Mouse (Mus musculus) bone marrow macrophage, adult 2 months (primary cell): Measurements from ENCODE around the gene Etv5.

Source experiments
- CTCF ChIP-seq: IDR thresholded peaks from 2 replicates; pipeline ENCODE4 v1.5.1; 2012; ENCODE audit warnings: low read depth, mild to moderate bottlenecking, low read length, moderate library complexity
- POLR2A ChIP-seq: IDR thresholded peaks from 2 replicates; pipeline ENCODE4 v1.6.1; 2012; ENCODE audit warnings: mild to moderate bottlenecking, low read depth, low read length, borderline replicate concordance

- TF ChIP-seq CTCF (no peak), POLR2A (no peak)
Measured at GRCm38 (mm10) chr16:22452082-22452481, 12.6 kb upstream of the Etv5 start.
